Mouse (Mus musculus): ENCODE results near the gene Ogfod2.

Gene Ogfod2

DNA sequence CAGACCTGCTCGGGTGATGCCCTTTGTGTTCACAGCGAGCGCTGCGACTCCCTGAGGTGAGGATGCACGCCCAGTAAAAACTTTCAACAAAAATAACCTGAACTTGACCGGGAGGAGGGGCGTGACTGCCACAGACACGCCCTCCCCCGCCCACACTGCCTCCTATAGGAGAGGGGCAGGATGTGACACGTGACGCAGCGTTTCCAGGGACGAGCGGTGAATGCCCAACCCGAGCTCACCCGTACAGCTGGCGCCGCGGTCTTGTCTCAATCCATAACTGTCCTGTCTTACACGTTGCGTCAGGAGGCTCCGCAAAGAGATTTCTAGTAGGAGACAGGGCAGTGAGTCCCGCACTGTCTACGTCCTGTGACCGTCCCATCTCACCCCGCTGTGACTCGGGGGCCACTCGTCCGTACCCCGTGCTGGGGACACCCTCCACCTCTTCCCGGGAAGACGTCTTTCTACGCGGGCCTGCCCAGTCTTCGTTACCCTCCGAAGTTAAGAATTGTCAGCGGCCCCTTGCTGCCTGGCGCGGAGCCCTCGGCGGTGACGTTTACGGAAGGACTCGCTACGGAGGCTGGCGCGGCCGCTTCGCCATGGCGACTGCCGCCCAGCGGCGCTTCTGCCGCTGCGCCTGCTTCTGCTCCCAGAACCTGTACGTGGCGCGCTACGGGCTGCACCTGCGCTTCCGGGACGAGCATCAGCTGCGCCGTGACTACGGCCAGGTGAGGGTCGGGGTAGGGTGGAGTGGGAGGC, at the start of gene Ogfod2:
Gene Ogfod2 (plus strand): TSS at position 556 of the 756 bp plus-strand sequence.
- peak; percentile 95 for DNase-seq (ENCODE audit: low read depth)

DNA sequence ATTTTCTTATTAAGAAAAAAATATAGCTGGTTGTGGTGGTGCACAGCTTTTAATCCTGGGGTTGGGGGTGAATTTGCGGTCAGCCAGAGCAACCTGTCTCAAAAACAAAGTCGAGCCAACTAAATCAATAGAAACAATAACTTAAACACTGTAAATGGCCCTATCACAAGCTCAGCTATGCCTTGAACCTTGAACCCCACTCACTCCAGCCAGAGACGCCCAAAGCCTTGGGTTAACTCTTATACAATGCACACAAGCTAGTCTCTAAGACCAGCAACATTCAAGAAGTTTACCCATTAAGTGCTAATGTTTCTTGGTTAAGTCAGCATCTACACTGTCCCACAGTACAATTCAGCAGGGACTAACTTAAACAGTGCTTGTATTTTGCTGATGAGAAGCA, 42.4 kb upstream of the Ogfod2 start:
- no peak for DNase-seq (ENCODE audit: low read depth)

GRCm38 (mm10) chr5:124073682-124074081, 38.4 kb upstream of the Ogfod2 start:
- no peak for DNase-seq (ENCODE audit: low read depth)

GRCm38 (mm10) chr5:124074845-124075307, 37.2 kb upstream of the Ogfod2 start:
- DNase-seq (ENCODE audit: low read depth): no peak

- no peak for DNase-seq (ENCODE audit: low read depth)
These were observed 36.4 kb upstream of the Ogfod2 start for GRCm38 (mm10) chr5:124075716-124076115.

GRCm38 (mm10) chr5:124076559-124076958, 35.5 kb upstream of the Ogfod2 start:
- DNase-seq (ENCODE audit: low read depth): no peak

- no peak for DNase-seq (ENCODE audit: low read depth)
These were observed 34.9 kb upstream of the Ogfod2 start for GRCm38 (mm10) chr5:124077241-124077640.

- no peak for DNase-seq (ENCODE audit: low read depth)
These were observed 34.1 kb upstream of the Ogfod2 start for GRCm38 (mm10) chr5:124077856-124078460.

DNA sequence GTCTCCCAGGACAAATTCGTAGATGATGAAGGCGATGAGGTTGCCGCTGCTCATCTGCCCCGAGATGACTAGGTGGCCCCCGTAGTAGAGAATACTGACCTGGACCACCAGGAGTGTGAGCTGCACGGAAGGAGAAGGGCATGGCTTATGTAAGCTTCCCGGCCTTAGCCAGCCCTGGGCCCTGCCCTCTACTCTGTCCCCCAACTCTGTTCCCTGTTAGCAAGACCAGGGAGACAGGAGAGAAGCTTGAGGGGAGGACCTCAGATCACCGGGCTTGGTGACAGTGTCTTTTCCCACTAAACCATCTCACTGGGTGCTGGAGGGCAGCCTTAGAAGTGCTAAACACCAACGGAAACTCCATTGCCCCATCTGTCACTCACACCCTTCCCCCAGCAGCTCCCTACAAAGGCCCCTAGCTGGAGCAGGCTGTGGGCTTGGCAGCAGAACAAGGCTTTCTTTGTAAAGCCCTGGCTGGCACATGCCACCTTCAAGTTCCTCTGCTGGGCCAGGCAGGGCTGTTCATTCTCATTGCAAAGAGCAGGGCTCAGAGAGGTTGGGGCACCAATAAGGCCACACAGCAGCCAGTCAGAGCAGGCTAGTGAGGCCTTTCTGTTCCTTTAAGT, 33.2 kb upstream of the Ogfod2 start:
- no peak for DNase-seq (ENCODE audit: low read depth)

DNA sequence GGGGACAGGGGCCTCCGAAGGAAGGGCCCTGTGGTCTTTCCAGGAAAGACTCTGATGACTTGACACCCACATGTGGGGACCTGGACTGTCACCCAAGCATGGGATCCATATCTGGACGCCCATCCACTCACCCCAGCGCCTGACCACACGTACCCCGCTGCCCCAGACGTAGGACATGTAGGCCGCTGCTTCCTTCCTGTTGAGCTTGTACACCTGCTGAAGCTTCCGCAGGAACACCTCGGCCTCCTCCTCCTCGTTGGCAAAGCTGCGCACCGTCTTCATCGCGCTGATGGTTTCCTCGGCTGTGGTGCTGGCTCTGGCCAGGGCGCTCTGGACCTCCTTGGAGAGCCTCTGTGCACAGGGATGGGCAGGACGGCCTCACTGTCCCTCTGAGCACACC, 32.2 kb upstream of the Ogfod2 start:
- DNase-seq (ENCODE audit: low read depth): no peak

- DNase-seq (ENCODE audit: low read depth): no peak
These were observed 29.6 kb upstream of the Ogfod2 start for GRCm38 (mm10) chr5:124082447-124082846.

GRCm38 (mm10) chr5:124082941-124083688, 29.0 kb upstream of the Ogfod2 start:
- DNase-seq (ENCODE audit: low read depth): no peak

- DNase-seq (ENCODE audit: low read depth): no peak
These were observed 28.1 kb upstream of the Ogfod2 start for GRCm38 (mm10) chr5:124083850-124084587.

- DNase-seq (ENCODE audit: low read depth): peak; percentile 82
These were observed 27.4 kb upstream of the Ogfod2 start for GRCm38 (mm10) chr5:124084588-124085173.

GRCm38 (mm10) chr5:124085513-124085912, 26.6 kb upstream of the Ogfod2 start:
- no peak for DNase-seq (ENCODE audit: low read depth)

GRCm38 (mm10) chr5:124086876-124087275, 25.2 kb upstream of the Ogfod2 start:
- DNase-seq (ENCODE audit: low read depth): no peak

GRCm38 (mm10) chr5:124089868-124090267, 22.2 kb upstream of the Ogfod2 start:
- DNase-seq (ENCODE audit: low read depth): no peak

DNA sequence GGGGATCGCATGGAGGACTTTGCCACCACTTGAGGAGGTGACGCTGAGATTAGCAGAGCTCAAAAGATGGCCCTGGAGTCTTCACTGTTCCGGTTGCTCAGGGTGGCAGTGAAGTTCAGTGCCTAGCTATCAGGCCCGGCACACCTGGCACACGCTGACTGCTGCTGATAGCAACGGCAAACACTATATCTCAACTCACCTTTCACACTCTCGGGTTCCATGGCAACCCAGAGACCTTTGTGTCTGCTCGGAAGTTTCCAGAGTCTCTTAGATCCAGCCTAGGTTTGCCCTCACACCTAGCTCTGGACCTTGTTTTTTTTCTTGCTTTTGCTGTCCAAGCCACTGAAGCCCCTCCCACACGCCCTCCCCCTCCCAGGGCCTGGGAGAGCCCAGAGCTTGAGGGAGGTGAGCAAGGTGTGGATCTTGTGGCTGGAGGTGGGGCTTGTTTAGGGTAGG, 20.1 kb upstream of the Ogfod2 start:
- DNase-seq (ENCODE audit: low read depth): no peak

GRCm38 (mm10) chr5:124093120-124093794, 18.8 kb upstream of the Ogfod2 start:
- DNase-seq (ENCODE audit: low read depth): no peak

DNA sequence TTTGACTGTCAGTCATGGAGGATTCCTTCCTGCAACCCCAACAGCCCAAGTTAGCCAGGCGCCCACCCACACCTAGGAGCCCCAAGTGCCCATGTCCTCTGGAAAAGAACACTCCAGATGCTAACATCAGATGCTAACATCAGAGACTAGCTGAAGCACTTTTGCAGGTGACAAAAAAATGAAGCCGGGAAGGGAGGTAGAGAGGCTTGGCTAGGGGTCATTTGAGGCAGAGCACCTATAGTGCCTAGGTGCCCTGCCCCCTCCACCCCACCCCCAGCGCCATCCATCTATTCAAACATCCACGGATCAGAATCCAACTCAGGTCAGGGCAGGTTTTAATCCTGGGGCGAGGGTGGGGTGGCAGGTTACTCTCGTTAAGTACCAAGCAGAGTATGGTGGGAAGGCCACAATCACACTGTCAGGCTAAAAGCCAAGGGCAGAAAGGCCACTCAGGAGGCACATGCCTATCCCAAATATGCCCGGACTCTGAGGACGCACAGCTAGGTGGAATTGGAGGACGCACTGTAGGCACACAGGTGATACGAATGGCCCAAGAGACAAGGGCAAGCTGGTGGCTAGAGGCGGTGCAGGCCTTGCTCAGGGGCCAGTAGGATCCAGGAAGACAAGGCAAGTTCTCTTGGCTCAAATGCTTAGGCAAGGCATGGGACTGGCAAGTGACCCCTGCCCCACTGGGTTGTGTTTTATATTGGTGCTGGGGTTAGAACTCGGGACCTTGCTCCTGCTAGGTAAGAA, 18.1 kb upstream of the Ogfod2 start:
- DNase-seq (ENCODE audit: low read depth): no peak
